ENCODE assay signal across 9 mouse cellular contexts in genomic region chr3:93114481-93114880, GRCm38 (mm10). TPM values are rescaled to one million over a fixed set of nuclear protein-coding genes. Genes with fewer than 3 reads are reported as not detected.
DNase-seq lines count a peak whose midpoint lies in the region; ATAC-seq and TF ChIP-seq lines count a peak whose summit lies in the region.
"Had no signal": no experiment of that assay in that cellular context is flagged by ENCODE, and none has a peak within 500 bp of the region (broad histone marks: within the 10 kb centered on the region; RNA-seq: fewer than 3 reads in every experiment).

No protein-coding gene starts in this region.

- no peak overlapping the region for H3K9ac ChIP-seq in midbrain, embryonic 16.5 days (ENCODE audit: low read depth, low read length)
- H3K9ac ChIP-seq: limb, embryonic 15.5 days had no signal

- H3K4me3 ChIP-seq in midbrain, embryonic 10.5 days = no peak overlapping the region
- no peak overlapping the region for H3K4me3 ChIP-seq in midbrain, embryonic 16.5 days (ENCODE audit: low read depth, low read length)
- no peak overlapping the region for H3K4me3 ChIP-seq in embryonic fibroblast, embryonic 13.5 days (ENCODE audit: insufficient read depth, low read length)
- no peak overlapping the region for H3K4me3 ChIP-seq in limb, embryonic 10.5 days
- H3K4me3 ChIP-seq in heart, embryonic 10.5 days = no peak overlapping the region
- H3K4me3 ChIP-seq: limb, embryonic 15.5 days had no signal

- no peaks in the 10 kb centered on the region for H3K4me1 ChIP-seq in midbrain, embryonic 10.5 days
- no peaks in the 10 kb centered on the region for H3K4me1 ChIP-seq in midbrain, embryonic 16.5 days (ENCODE audit: control insufficient read depth, insufficient read depth, low read length)
- no peaks in the 10 kb centered on the region for H3K4me1 ChIP-seq in embryonic fibroblast, embryonic 13.5 days (ENCODE audit: control insufficient read depth, insufficient read depth, low read length)
- no peaks in the 10 kb centered on the region for H3K4me1 ChIP-seq in limb, embryonic 10.5 days
- no peaks in the 10 kb centered on the region for H3K4me1 ChIP-seq in heart, embryonic 10.5 days
- H3K4me1 ChIP-seq: limb, embryonic 15.5 days had no signal

- H3K27ac ChIP-seq in midbrain, embryonic 10.5 days (replicated peaks) = no peak overlapping the region
- H3K27ac ChIP-seq in midbrain, embryonic 16.5 days (ENCODE audit: low read length) = no peak overlapping the region
- no peak overlapping the region for H3K27ac ChIP-seq in embryonic fibroblast, embryonic 13.5 days (ENCODE audit: insufficient read depth, low read length)
- no peak overlapping the region for H3K27ac ChIP-seq in limb, embryonic 10.5 days
- H3K27ac ChIP-seq in heart, embryonic 10.5 days = no peak overlapping the region
- H3K27ac ChIP-seq: limb, embryonic 15.5 days had no signal

- TF ChIP-seq CTCF in embryonic fibroblast, embryonic 13.5 days (IDR thresholded peaks at IDR 0.05; ENCODE audit: borderline replicate concordance, insufficient read depth, low read length) = 0 out of 2 replicates have a peak, but pooled peaks have one; percentile 7

- TF ChIP-seq POLR2A in embryonic fibroblast, embryonic 13.5 days (IDR thresholded peaks at IDR 0.05; ENCODE audit: low read depth, low read length) = no peak

- H3K36me3 ChIP-seq in midbrain, embryonic 10.5 days = no peaks in the 10 kb centered on the region
- H3K36me3 ChIP-seq in midbrain, embryonic 16.5 days (ENCODE audit: control insufficient read depth, insufficient read depth, low read length) = no peaks in the 10 kb centered on the region
- no peaks in the 10 kb centered on the region for H3K36me3 ChIP-seq in limb, embryonic 10.5 days
- H3K36me3 ChIP-seq in heart, embryonic 10.5 days = no peaks in the 10 kb centered on the region
- H3K36me3 ChIP-seq: limb, embryonic 15.5 days had no signal

- 6% methylated on average over 2 of the region's 2 CpGs for WGBS in midbrain, embryonic 10.5 days
- WGBS in midbrain, embryonic 16.5 days = 3% methylated on average over 2 of the region's 2 CpGs
- 5% methylated on average over 2 of the region's 2 CpGs for WGBS in limb, embryonic 10.5 days
- WGBS in heart, embryonic 10.5 days = 0% methylated on average over 2 of the region's 2 CpGs

- no peak overlapping the region for H3K4me2 ChIP-seq in midbrain, embryonic 16.5 days (ENCODE audit: low read length)
- H3K4me2 ChIP-seq: limb, embryonic 15.5 days had no signal

- no peaks in the 10 kb centered on the region for H3K9me3 ChIP-seq in midbrain, embryonic 10.5 days (replicated peaks)
- H3K9me3 ChIP-seq in midbrain, embryonic 16.5 days (replicated peaks; ENCODE audit: control insufficient read depth, low read length, poor library complexity, severe bottlenecking) = no peaks in the 10 kb centered on the region
- no peaks in the 10 kb centered on the region for H3K9me3 ChIP-seq in limb, embryonic 10.5 days (replicated peaks)
- H3K9me3 ChIP-seq in heart, embryonic 10.5 days = no peaks in the 10 kb centered on the region
- H3K9me3 ChIP-seq: limb, embryonic 15.5 days had no signal

- peak; percentile 18 for DNase-seq in adrenal gland, postnatal 14 days
- DNase-seq in adrenal gland, adult 8-10 months = no peak
- DNase-seq in midbrain, embryonic 10.5 days (ENCODE audit: low spot score) = peak; percentile 42
- peak; percentile 42 for DNase-seq in limb, embryonic 10.5 days (ENCODE audit: low spot score)
- peak; percentile 26 to 43 for DNase-seq in right cerebral cortex, postnatal 10 days (ENCODE audit: low spot score in 2 of 2)
- no peak for DNase-seq in heart, embryonic 10.5 days (ENCODE audit: low spot score)

- no peak for ATAC-seq in midbrain, embryonic 16.5 days

- H3K27me3 ChIP-seq in midbrain, embryonic 10.5 days (ENCODE audit: low read depth, poor library complexity, severe bottlenecking) = no peaks in the 10 kb centered on the region
- no peaks in the 10 kb centered on the region for H3K27me3 ChIP-seq in midbrain, embryonic 16.5 days (ENCODE audit: control insufficient read depth, insufficient read depth, low read depth, low read length)
- H3K27me3 ChIP-seq in limb, embryonic 10.5 days (ENCODE audit: low read depth, poor library complexity, severe bottlenecking) = no peaks in the 10 kb centered on the region
- no peaks in the 10 kb centered on the region for H3K27me3 ChIP-seq in heart, embryonic 10.5 days (ENCODE audit: insufficient read depth, poor library complexity, severe bottlenecking)
- H3K27me3 ChIP-seq: limb, embryonic 15.5 days had no signal

RNA-seq across cellular contexts. Expression of gene Crnn, which starts 30.1 kb away (rescaled TPM):
- not detected in 2 replicates for total RNA-seq in adrenal gland, postnatal 14 days (2021)
- total RNA-seq in adrenal gland, adult 8-10 months (2022) = not detected
- polyA plus RNA-seq in midbrain, embryonic 10.5 days (2016; fragmentation: Nextera tagmentation; extraction: Ambion mirVana) = not detected in 2 replicates
- not detected in 2 replicates for polyA plus RNA-seq in midbrain, embryonic 16.5 days (2015; fragmentation: Nextera tagmentation; extraction: Ambion mirVana)
- polyA plus RNA-seq in embryonic fibroblast, embryonic 13.5 days (2011; ENCODE audit: insufficient read length, low read depth, missing spikeins) = not detected in 2 replicates
- polyA plus RNA-seq in limb, embryonic 10.5 days (2016; fragmentation: Nextera tagmentation; extraction: Ambion mirVana) = not detected in 2 replicates
- not detected in 2 replicates for polyA plus RNA-seq in heart, embryonic 10.5 days (2016; fragmentation: Nextera tagmentation; extraction: Ambion mirVana)

RNA-seq across cellular contexts. Expression of gene Gm4858, which starts 45.9 kb away (rescaled TPM):
- total RNA-seq in adrenal gland, postnatal 14 days (2021) = not detected in 2 replicates
- total RNA-seq in adrenal gland, adult 8-10 months (2022) = not detected
- polyA plus RNA-seq in midbrain, embryonic 10.5 days (2016; fragmentation: Nextera tagmentation; extraction: Ambion mirVana) = not detected in 2 replicates
- not detected in 2 replicates for polyA plus RNA-seq in midbrain, embryonic 16.5 days (2015; fragmentation: Nextera tagmentation; extraction: Ambion mirVana)
- polyA plus RNA-seq in embryonic fibroblast, embryonic 13.5 days (2011; ENCODE audit: insufficient read length, low read depth, missing spikeins) = not detected in 2 replicates
- polyA plus RNA-seq in limb, embryonic 10.5 days (2016; fragmentation: Nextera tagmentation; extraction: Ambion mirVana) = not detected in 2 replicates
- polyA plus RNA-seq in heart, embryonic 10.5 days (2016; fragmentation: Nextera tagmentation; extraction: Ambion mirVana) = not detected in 2 replicates
- polyA plus RNA-seq: limb, embryonic 15.5 days had no signal

Comparison
In these comparisons a context has a peak if more than half of its experiments do, and no peak if none do; other contexts are left out.
1. DNase-seq: peak in adrenal gland, postnatal 14 days (single experiment), midbrain, embryonic 10.5 days (single experiment), limb, embryonic 10.5 days (single experiment) and right cerebral cortex, postnatal 10 days (2 of 2); none in adrenal gland, adult 8-10 months (single experiment) and heart, embryonic 10.5 days (single experiment).